In genomic region chr1:127085988-127086387, GRCm38 (mm10) we compare ENCODE assay signal across 20 mouse cellular contexts.
"Had no signal": no experiment of that assay in that cellular context is flagged by ENCODE, and none has a peak within 500 bp of the region (broad histone marks: within the 10 kb centered on the region; RNA-seq: fewer than 3 reads in every experiment).

No protein-coding gene starts in this region.

- H3K4me1 ChIP-seq: liver, embryonic 13.5 days; midbrain, embryonic 12.5 days had no signal

- DNase-seq: kidney, adult 2 months; kidney, postnatal 25 days; layer of hippocampus, adult 9-11 months; layer of hippocampus, postnatal 36 days; liver, embryonic 13.5 days; lung, embryonic 14.5 days; right cerebral cortex, adult 18-20 months; right cerebral cortex, postnatal 14 days; right cerebral cortex, postnatal 4 days; thymus, postnatal 25 days had no signal

- H3K27ac ChIP-seq: kidney, postnatal 0 days; layer of hippocampus, adult 2 months; left cerebral cortex, adult 2 months; liver, embryonic 13.5 days; macrophage; midbrain, embryonic 12.5 days; stomach, postnatal 0 days had no signal

- H3K36me3 ChIP-seq: liver, embryonic 13.5 days; midbrain, embryonic 12.5 days had no signal

- ATAC-seq: inflammation-experienced regulatory T-cells, adult 6 months; intestine, postnatal 0 days; lung, postnatal 0 days; midbrain, embryonic 16.5 days had no signal

- H3K9me3 ChIP-seq: liver, embryonic 13.5 days; midbrain, embryonic 12.5 days had no signal

- H3K4me2 ChIP-seq: liver, embryonic 13.5 days; lung, embryonic 14.5 days; midbrain, embryonic 12.5 days had no signal

- H3K9ac ChIP-seq: liver, embryonic 13.5 days; lung, embryonic 14.5 days; midbrain, embryonic 12.5 days had no signal

- H3K27me3 ChIP-seq: liver, embryonic 13.5 days; midbrain, embryonic 12.5 days had no signal

- H3K4me3 ChIP-seq: layer of hippocampus, adult 2 months; left cerebral cortex, adult 2 months; liver, embryonic 13.5 days; midbrain, embryonic 12.5 days had no signal
